Mouse (Mus musculus) limb, embryonic 14.5 days (tissue): Measurements from ENCODE around the gene Knl1. TPM values are rescaled to one million over a fixed set of nuclear protein-coding genes. Genes with fewer than 3 reads are reported as not detected.
A peak's percentile ranks its signal among the peaks of the same experiment; 100 is the strongest.

ENCODE experiments used
- ATAC-seq: fragments of 200-750 bp; cut with Nextera tagmentation; 2 replicates; pipeline ENCODE4 v1.8.0; 2017; ENCODE audit warnings: low read depth, moderate number of reproducible peaks, moderate TSS enrichment; ENCODE audit not compliant: low FRiP score
- DNase-seq: peaks from one replicate; pipeline ENCODE4 v3.0.0-alpha.2; 2015; ENCODE audit warnings: low spot score
- H3K27ac ChIP-seq: fragments of 300-500 bp; sonication (generic); replicated peaks from 2 replicates; pipeline ENCODE4 v1.5.1; 2014; ENCODE audit warnings: low read depth, mild to moderate bottlenecking, low read length, moderate library complexity, mixed read lengths
- H3K27me3 ChIP-seq: fragments of 300-500 bp; sonication (generic); 2 replicates; pipeline ENCODE4 v1.6.1; 2014; ENCODE audit warnings: low read length, mixed read lengths; ENCODE audit not compliant: control insufficient read depth, insufficient read depth
- H3K36me3 ChIP-seq: fragments of 300-500 bp; sonication (generic); 2 replicates; pipeline ENCODE4 v1.6.1; 2014; ENCODE audit warnings: mild to moderate bottlenecking, low read length, moderate library complexity, mixed read lengths; ENCODE audit not compliant: control insufficient read depth, insufficient read depth
- H3K4me1 ChIP-seq: fragments of 300-500 bp; sonication (generic); 2 replicates; pipeline ENCODE4 v1.6.1; 2014; ENCODE audit warnings: antibody characterized with exemption, low read length, mixed read lengths; ENCODE audit not compliant: control insufficient read depth, insufficient read depth
- H3K4me2 ChIP-seq: fragments of 300-500 bp; sonication (generic); replicated peaks from 2 replicates; pipeline ENCODE4 v1.6.1; 2014; ENCODE audit warnings: low read depth, mild to moderate bottlenecking, low read length, moderate library complexity; ENCODE audit not compliant: severe bottlenecking
- H3K4me3 ChIP-seq: fragments of 300-500 bp; sonication (generic); replicated peaks from 2 replicates; pipeline ENCODE4 v1.5.1; 2014; ENCODE audit warnings: low read length
- H3K9ac ChIP-seq: fragments of 300-500 bp; sonication (generic); 2 replicates; pipeline ENCODE4 v1.6.1; 2014; ENCODE audit warnings: mild to moderate bottlenecking, low read depth, low read length, moderate library complexity; ENCODE audit not compliant: severe bottlenecking
- H3K9me3 ChIP-seq: fragments of 300-500 bp; sonication (generic); 2 replicates; pipeline ENCODE4 v1.6.1; 2016; ENCODE audit warnings: low read length; ENCODE audit not compliant: control insufficient read depth
- POLR2A ChIP-seq: fragments of 200-500 bp; IDR thresholded peaks from 2 replicates; pipeline ENCODE4 v1.8.0; 2012; ENCODE audit warnings: inconsistent platforms, mild to moderate bottlenecking, moderate library complexity, borderline replicate concordance; ENCODE audit not compliant: insufficient read depth, insufficient read length; ENCODE audit errors: extremely low read depth
- WGBS: fragments of 180-500 bp; shearing (Covaris S2); extraction: QIAGEN DNeasy Blood & Tissue Kit; methylation state at CpG from one replicate; pipeline ENCODE4 v1.1.7; 2014; 5-methylcytosine and 5-hydroxymethylcytosine counted together
- polyA plus RNA-seq, 2 experiments: library from polyadenylated mRNA; depleted of rRNA in 1 of 2; stranded (reverse) in 1 of 2; unstranded in 1 of 2; fragments of >200 nt; fragmentation: Nextera tagmentation in 1 of 2; extraction: Ambion mirVana in 1 of 2; gene quantifications; 2 replicates each; pipeline versions ENCODE4 v1.2.1 to v1.2.3; 2012 to 2014

Gene Knl1
- polyA plus RNA-seq, 2 experiments = 5.5 to 34.5 TPM

DNA sequence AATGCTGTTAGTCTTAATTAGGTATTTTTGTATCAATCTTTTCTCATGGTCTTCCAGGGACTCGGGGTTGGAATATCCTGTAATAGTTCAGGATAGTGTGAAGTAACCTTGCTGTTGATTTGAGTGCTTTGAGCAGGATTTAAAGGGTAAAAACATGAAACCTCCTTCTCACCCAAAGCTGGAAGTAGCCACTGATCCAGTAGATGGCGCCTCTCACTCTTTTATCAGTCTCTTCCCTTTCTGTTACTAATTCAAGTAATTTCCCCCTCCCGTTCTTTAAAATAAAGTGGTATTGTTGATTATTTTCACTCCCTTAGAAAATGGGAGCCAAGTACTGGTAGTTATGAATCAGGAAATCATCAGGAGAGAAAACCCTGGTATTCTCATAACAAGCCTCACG, 6.0 kb upstream of the Knl1 start:
- Histone ChIP-seq H3K9ac (no peak overlapping the region), H3K4me3 (no peak overlapping the region), H3K9me3 (no peaks in the 10 kb centered on the region), H3K4me2 (no peak overlapping the region), H3K36me3 (peaks cover 27% of the 10 kb centered on the region), H3K4me1 (no peaks in the 10 kb centered on the region; the same call in 1 of the 2 replicates), H3K27me3 (no peaks in the 10 kb centered on the region), H3K27ac (no peak overlapping the region)
- no peak for TF ChIP-seq POLR2A
- no peak for ATAC-seq
- DNase-seq = peak; percentile 44
- WGBS = 44% methylated on average over 4 of the region's 4 CpGs

DNA sequence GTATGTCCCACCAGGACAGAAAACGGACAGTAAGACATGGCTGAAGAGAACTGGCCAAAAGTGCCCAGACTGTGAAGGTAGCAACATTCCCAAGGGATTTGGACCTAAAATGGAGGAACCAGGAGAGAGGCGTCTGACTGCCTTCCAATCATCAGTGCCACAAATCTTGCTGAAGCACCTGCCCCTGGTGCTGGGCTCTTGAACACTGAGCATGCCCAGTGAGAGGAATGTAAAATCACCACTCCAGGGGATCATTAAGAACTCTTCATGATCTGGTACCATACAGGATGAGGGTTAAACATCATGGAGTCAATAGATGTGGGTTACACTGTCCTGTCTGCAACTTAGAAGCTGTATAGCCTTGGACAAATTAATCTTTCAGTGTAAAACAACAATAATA, 1.8 kb upstream of the Knl1 start:
- 65% methylated on average over 2 of the region's 2 CpGs for WGBS
- H3K4me3 ChIP-seq = no peak overlapping the region
- no peaks in the 10 kb centered on the region for H3K27me3 ChIP-seq
- H3K4me1 ChIP-seq = no peaks in the 10 kb centered on the region; the same call in 1 of the 2 replicates
- H3K9me3 ChIP-seq = no peaks in the 10 kb centered on the region
- no peak for ATAC-seq
- TF ChIP-seq POLR2A = no peak
- DNase-seq = no peak
- H3K4me2 ChIP-seq = no peak overlapping the region
- H3K36me3 ChIP-seq = no peaks in the 10 kb centered on the region
- H3K27ac ChIP-seq = no peak overlapping the region
- no peak overlapping the region for H3K9ac ChIP-seq

DNA sequence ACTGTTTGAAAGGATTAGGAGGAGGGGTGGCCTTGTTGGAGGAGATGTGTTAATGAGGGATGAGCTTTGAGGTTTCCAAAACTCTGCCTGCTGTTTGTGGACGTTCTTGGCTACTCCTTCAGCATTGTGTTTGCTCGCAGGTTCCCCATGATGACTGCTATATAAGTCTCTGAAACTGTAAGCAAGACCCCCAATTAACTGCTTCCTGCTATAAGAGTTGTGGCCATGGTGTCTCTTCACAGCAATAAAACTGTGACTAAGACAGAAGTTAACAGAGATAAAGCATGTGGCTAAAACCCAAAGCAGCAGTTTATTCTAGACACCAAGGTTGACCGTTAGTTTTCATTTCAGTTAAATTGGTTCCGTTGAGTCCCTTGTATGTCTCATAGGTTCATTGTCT, 930 bp downstream of the Knl1 start:
- no peak for TF ChIP-seq POLR2A
- H3K27ac ChIP-seq = no peak overlapping the region
- no peaks in the 10 kb centered on the region for H3K9me3 ChIP-seq
- H3K36me3 ChIP-seq = no peaks in the 10 kb centered on the region
- peak overlapping the region; percentile 74 for H3K9ac ChIP-seq
- no peak for DNase-seq
- H3K4me3 ChIP-seq = peak overlapping the region; percentile 87
- no peaks in the 10 kb centered on the region; the same call in 1 of the 2 replicates for H3K4me1 ChIP-seq
- H3K4me2 ChIP-seq = peak overlapping the region; percentile 60
- 16% methylated on average over 4 of the region's 4 CpGs for WGBS
- ATAC-seq = no peak
- H3K27me3 ChIP-seq = no peaks in the 10 kb centered on the region

DNA sequence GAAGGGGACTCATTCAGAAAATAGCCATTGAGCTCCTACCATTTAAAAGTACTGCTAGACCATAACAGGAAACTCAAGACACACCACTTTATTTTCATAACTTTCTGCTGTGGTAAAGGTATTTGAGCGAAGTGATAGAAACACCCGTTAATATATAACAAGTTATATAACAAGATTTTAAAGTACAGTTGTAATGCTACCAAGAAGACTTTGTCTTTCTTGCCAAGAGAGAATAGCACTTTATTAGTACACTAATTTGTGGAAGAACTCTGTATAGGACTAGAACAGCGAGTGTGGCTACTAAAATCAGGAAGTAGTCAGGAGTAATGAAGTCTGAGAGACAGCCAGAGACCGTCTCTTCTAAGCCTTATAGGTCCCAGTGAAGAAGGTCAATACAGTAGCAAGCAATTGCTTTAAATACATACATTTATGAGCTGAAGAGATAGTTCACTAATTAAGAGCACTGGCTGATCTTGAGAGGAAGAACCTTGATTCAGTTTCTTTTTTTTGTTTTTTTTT, 3.3 kb downstream of the Knl1 start:
- Histone ChIP-seq H3K9ac (no peak overlapping the region), H3K4me3 (no peak overlapping the region), H3K27me3 (no peaks in the 10 kb centered on the region), H3K4me1 (no peaks in the 10 kb centered on the region; the same call in 1 of the 2 replicates), H3K4me2 (no peak overlapping the region), H3K36me3 (no peaks in the 10 kb centered on the region), H3K27ac (no peak overlapping the region), H3K9me3 (no peaks in the 10 kb centered on the region)
- no peak for TF ChIP-seq POLR2A
- 91% methylated on average over 4 of the region's 4 CpGs for WGBS
- ATAC-seq (no peak), DNase-seq (no peak)

DNA sequence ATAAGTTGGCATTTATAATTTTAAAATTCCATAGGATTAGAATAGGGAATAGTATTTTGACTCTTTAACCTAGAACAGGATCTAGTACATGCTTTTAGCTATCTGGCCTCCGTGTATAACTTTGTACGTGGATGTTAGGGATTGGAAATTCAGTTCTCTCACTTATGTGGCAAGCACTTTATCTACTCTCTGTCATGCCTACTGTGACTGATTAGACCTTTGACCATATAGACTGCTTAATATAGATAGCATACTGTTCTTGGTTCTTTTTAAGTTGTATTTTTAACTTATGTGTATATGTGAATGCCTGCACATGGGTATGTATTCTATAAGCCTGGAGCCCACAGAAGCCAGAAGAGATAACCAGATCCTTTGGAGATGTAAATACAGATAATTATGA, 13.2 kb downstream of the Knl1 start:
- no peak for TF ChIP-seq POLR2A
- Histone ChIP-seq H3K4me3 (no peak overlapping the region), H3K4me1 (no peaks in the 10 kb centered on the region), H3K9me3 (no peaks in the 10 kb centered on the region), H3K36me3 (peaks cover 7% of the 10 kb centered on the region), H3K4me2 (no peak overlapping the region), H3K9ac (no peak overlapping the region), H3K27ac (no peak overlapping the region), H3K27me3 (no peaks in the 10 kb centered on the region)
- no peak for ATAC-seq
- no peak for DNase-seq
- 97% methylated on average over 2 of the region's 2 CpGs for WGBS

DNA sequence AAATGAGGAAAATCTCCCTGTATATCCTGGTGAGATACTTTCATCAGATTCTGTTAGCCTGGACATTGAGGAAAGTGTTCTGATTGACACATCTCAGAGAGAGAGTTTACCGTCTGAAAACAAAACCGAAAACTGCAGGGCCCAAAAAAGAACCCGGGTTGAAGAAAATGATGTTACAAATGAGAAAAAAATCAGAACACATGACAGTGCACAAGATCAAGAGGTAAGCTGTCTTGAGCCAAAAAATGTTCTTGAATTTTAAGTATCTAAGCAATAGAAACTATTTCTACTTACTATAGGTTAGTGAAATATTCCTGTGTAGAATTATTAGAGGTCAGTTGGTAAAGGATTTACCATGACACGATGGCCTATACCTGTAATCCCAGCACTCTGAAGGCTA, 25.5 kb downstream of the Knl1 start:
- 93% methylated on average over 4 of the region's 4 CpGs for WGBS
- Histone ChIP-seq H3K27me3 (no peaks in the 10 kb centered on the region), H3K4me3 (no peak overlapping the region), H3K4me1 (no peaks in the 10 kb centered on the region), H3K4me2 (no peak overlapping the region), H3K36me3 (peaks cover 40% of the 10 kb centered on the region), H3K27ac (no peak overlapping the region), H3K9ac (no peak overlapping the region), H3K9me3 (no peaks in the 10 kb centered on the region)
- no peak for ATAC-seq
- no peak for DNase-seq
- TF ChIP-seq POLR2A = no peak
